Mouse (Mus musculus): ENCODE data around the gene Sdc4. TPM values are rescaled to one million over a fixed set of nuclear protein-coding genes. Genes with fewer than 3 reads are reported as not detected.

The Sdc4 gene
- 37.3 and 37.8 TPM in 2 replicates for polyA plus RNA-seq (2016; fragmentation: Nextera tagmentation; extraction: Ambion mirVana)

DNA sequence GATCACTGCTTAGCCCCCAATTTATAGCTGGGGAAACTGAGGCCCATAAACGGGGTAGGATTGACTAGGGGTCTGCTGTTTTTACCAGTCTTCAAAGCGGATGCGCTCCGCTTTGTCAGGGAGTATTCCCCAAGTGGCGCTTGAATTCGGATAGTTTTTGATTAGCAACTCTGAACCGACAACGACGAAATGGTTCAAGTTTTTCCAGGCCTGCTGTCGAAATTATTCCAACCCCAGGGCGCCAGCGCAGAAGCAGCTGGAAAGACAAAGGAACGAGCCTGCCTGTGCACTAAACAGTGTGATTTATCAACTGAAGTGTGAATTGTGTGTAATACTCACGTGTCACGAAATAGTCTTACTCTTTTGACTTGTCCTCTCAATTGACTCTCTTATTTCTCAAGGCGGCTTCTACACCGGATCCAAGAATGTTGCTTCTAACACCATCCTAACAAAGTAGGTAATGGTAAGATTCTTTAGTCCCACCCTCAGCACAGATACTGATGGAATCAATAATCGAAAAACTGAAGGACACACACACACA lies at the start of gene Sdc4:
Sdc4 (minus strand) TSS at position 428 of the 541 bp plus-strand sequence.
- peak within 1 kb of the TSS; percentile 71 for H3K4me3 ChIP-seq
- peak within 1 kb of the TSS; percentile 86 for H3K27ac ChIP-seq
- peaks cover 16% of the 10 kb centered on the region; the same call in 1 of the 2 replicates for H3K27me3 ChIP-seq (ENCODE audit: insufficient read depth, poor library complexity, severe bottlenecking)
- no peak for DNase-seq (ENCODE audit: low spot score)
- WGBS = 9% methylated on average over 18 of the region's 18 CpGs
- H3K9me3 ChIP-seq = no peaks in the 10 kb centered on the region
- H3K4me1 ChIP-seq = peaks cover 38% of the 10 kb centered on the region
- no peaks in the 10 kb centered on the region for H3K36me3 ChIP-seq

DNA sequence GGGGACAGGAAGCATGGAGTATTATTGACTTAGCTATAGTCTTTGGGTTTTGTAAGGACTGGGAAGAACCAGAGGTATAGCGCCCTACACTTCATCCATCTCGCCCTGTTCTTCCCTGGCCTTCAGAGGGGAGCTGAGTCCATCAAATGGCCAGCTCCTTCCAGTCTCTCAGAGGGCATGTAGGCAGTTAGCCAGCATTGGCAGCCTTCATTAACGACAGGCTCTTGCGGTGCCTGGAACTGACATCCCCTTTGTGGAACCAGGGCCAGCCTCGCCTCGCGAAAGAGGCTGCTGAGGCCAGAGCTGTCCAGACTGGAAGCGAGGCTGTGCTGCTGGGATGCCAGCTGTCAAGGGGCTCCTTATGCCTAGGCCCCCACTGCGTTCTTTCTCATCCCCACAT lies 44.1 kb upstream of the Sdc4 start:
- H3K27me3 ChIP-seq (ENCODE audit: insufficient read depth, poor library complexity, severe bottlenecking) = peaks cover 49% of the 10 kb centered on the region
- H3K9me3 ChIP-seq = no peaks in the 10 kb centered on the region
- H3K4me1 ChIP-seq = peaks cover 25% of the 10 kb centered on the region
- 70% methylated on average over 9 of the region's 9 CpGs for WGBS
- no peak for DNase-seq (ENCODE audit: low spot score)
- H3K4me3 ChIP-seq = no peak overlapping the region
- no peak overlapping the region for H3K27ac ChIP-seq
- peaks cover 10% of the 10 kb centered on the region for H3K36me3 ChIP-seq

DNA sequence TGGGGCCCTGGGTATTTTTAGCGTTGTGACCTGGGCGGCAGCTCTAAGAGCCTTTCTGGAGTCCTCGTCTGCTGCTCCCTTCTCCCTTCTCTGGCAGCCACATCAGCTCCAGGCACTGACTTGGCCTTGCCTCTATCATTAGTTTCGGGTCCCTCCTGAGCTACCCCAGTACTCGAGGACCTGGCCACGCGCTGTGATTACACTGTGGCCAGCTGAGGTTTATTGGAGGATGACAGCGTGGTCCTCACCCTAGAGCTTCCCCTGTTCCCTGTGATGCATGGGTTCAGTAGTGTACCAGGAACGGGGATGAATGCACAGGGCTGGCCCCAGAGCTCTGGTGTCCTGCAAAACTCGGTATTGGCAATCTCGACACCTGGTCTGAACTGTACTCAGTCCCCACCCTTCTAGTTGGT lies 43.4 kb upstream of the Sdc4 start:
- H3K27me3 ChIP-seq (ENCODE audit: insufficient read depth, poor library complexity, severe bottlenecking) = peaks cover 49% of the 10 kb centered on the region
- peak overlapping the region; percentile 96 for H3K4me3 ChIP-seq
- H3K36me3 ChIP-seq = peaks cover 10% of the 10 kb centered on the region
- 8% methylated on average over 11 of the region's 11 CpGs for WGBS
- H3K9me3 ChIP-seq = no peaks in the 10 kb centered on the region
- H3K27ac ChIP-seq = peak overlapping the region; percentile 91
- peaks cover 25% of the 10 kb centered on the region for H3K4me1 ChIP-seq
- no peak for DNase-seq (ENCODE audit: low spot score)

DNA sequence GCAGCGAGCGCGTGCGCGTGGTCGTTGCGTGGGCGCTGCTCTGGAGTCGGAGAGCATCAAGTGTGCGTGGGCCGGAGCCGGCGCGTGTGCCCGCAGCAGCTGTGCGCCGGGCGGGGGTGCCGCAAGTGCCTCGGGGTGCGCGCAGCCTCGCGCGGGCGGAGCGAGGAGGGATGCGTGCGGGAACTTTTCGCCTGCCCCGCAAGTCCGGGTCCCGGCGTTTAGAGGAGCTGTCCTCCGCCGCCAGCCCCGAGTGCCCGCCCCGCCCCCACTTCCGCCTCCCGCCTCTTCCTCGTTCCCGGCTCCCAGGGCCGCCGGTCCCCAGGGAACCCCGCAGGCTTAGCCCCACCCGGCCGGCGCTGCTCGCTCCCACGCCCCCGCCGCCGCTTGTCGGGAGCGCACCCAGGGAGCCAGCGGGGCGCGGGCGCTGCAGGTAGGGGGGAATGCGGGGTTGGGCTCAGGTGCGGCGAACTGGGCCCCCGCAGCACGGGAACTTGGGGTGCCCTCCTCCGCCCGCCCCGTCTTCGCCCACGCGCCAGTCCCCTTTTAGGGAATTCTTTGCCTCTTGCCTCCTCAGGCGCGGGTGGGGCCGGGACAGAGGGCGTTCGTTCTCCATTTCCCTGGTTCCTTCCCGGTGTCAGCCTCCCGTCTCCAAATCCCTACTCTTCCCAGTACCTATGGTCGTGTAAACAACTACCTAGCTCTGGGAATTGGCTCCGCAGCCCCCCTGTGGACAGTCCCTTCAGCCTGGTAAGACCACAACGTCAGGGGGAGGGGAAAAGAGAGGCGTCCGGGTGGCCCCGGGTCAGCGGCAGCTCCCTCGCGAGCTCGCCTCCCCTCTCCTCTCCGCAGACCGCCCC lies 42.8 kb upstream of the Sdc4 start:
- peak; percentile 86 for DNase-seq (ENCODE audit: low spot score)
- WGBS = under 1% methylated on average over 89 of the region's 90 CpGs
- Histone ChIP-seq H3K27me3 (ENCODE audit: insufficient read depth, poor library complexity, severe bottlenecking) (peaks cover 49% of the 10 kb centered on the region), H3K9me3 (no peaks in the 10 kb centered on the region), H3K4me3 (peak overlapping the region; percentile 96), H3K4me1 (peaks cover 25% of the 10 kb centered on the region), H3K36me3 (peaks cover 10% of the 10 kb centered on the region), H3K27ac (peak overlapping the region; percentile 91)

GRCm38 (mm10) chr2:164485681-164486257 lies 42.1 kb upstream of the Sdc4 start, which contains the start of gene Dbndd2:
Gene Dbndd2, plus strand, starts transcription at chr2:164486106.
- peaks cover 49% of the 10 kb centered on the region for H3K27me3 ChIP-seq (ENCODE audit: insufficient read depth, poor library complexity, severe bottlenecking)
- no peak for DNase-seq (ENCODE audit: low spot score)
- H3K9me3 ChIP-seq = no peaks in the 10 kb centered on the region
- WGBS = 3% methylated on average over 26 of the region's 26 CpGs
- H3K27ac ChIP-seq = peak within 1 kb of the TSS; percentile 91
- H3K4me1 ChIP-seq = peaks cover 25% of the 10 kb centered on the region
- peaks cover 10% of the 10 kb centered on the region for H3K36me3 ChIP-seq
- H3K4me3 ChIP-seq = peak within 1 kb of the TSS; percentile 96

DNA sequence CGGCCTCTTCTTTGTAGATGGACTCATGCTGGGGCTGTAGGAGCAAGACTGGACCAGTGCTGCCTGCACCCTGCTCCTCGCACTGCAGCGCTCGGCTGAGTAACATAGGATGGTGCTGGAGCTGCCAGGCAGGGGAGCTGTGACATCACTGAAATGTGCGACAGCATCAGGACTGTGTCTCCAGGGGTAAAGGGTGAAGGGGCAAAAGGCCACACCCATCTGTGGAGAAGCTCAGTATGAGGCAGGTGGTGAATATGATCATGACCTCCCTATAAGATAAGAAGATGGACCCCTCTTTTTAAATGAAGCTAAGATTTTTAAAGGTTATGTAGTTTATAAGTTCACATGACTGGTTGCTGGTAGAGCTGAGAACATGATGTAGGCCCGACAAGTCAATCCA lies 29.9 kb upstream of the Sdc4 start, which contains the start of gene Trp53tg5:
Trp53tg5 (minus strand) TSS at position 101 of the 400 bp plus-strand sequence.
- DNase-seq (ENCODE audit: low spot score) = no peak
- 78% methylated on average over 6 of the region's 6 CpGs for WGBS
- Histone ChIP-seq H3K36me3 (peaks cover 5% of the 10 kb centered on the region; the same call in 1 of the 2 replicates), H3K27ac (no peak within 1 kb of the TSS), H3K9me3 (no peaks in the 10 kb centered on the region), H3K27me3 (ENCODE audit: insufficient read depth, poor library complexity, severe bottlenecking) (no peaks in the 10 kb centered on the region), H3K4me3 (no peak within 1 kb of the TSS), H3K4me1 (no peaks in the 10 kb centered on the region)

DNA sequence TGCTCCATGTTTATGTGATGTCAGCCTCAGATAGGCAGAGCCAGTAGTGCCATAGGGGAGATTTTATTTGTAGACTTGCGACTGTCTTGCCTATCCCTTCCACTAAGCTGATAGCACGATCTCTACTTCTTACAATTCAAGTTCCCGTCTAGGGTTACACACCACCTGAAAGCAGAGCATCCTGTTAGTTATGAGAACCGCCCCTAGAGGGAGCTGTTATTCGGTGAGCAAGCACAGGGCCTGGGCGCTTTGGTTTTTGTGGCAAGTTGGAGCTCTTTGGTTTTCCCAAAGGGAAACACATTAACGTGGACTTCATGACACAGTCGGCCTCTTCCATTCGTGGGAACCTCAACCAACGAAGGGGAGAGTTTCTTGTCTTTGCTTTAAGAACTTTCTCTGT lies 26.6 kb upstream of the Sdc4 start:
- H3K27me3 ChIP-seq (ENCODE audit: insufficient read depth, poor library complexity, severe bottlenecking) = no peaks in the 10 kb centered on the region
- peaks cover 16% of the 10 kb centered on the region for H3K36me3 ChIP-seq
- no peaks in the 10 kb centered on the region for H3K9me3 ChIP-seq
- DNase-seq (ENCODE audit: low spot score) = no peak
- H3K4me3 ChIP-seq = no peak overlapping the region
- 28% methylated on average over 10 of the region's 10 CpGs for WGBS
- H3K27ac ChIP-seq = no peak overlapping the region
- H3K4me1 ChIP-seq = no peaks in the 10 kb centered on the region

- H3K36me3 ChIP-seq = peaks cover 33% of the 10 kb centered on the region
- no peak for DNase-seq (ENCODE audit: low spot score)
- H3K27me3 ChIP-seq (ENCODE audit: insufficient read depth, poor library complexity, severe bottlenecking) = no peaks in the 10 kb centered on the region
- no peak overlapping the region for H3K27ac ChIP-seq
- no peaks in the 10 kb centered on the region for H3K9me3 ChIP-seq
- H3K4me3 ChIP-seq = no peak overlapping the region
- peaks cover 4% of the 10 kb centered on the region for H3K4me1 ChIP-seq
- 65% methylated on average over 5 of the region's 5 CpGs for WGBS
Measured at GRCm38 (mm10) chr2:164466787-164467186, 23.1 kb upstream of the Sdc4 start.

GRCm38 (mm10) chr2:164465161-164465560 lies 21.5 kb upstream of the Sdc4 start:
- DNase-seq (ENCODE audit: low spot score) = no peak
- Histone ChIP-seq H3K36me3 (peaks cover 33% of the 10 kb centered on the region), H3K27me3 (ENCODE audit: insufficient read depth, poor library complexity, severe bottlenecking) (no peaks in the 10 kb centered on the region), H3K4me3 (no peak overlapping the region), H3K9me3 (no peaks in the 10 kb centered on the region), H3K4me1 (peaks cover 6% of the 10 kb centered on the region), H3K27ac (no peak overlapping the region)

DNA sequence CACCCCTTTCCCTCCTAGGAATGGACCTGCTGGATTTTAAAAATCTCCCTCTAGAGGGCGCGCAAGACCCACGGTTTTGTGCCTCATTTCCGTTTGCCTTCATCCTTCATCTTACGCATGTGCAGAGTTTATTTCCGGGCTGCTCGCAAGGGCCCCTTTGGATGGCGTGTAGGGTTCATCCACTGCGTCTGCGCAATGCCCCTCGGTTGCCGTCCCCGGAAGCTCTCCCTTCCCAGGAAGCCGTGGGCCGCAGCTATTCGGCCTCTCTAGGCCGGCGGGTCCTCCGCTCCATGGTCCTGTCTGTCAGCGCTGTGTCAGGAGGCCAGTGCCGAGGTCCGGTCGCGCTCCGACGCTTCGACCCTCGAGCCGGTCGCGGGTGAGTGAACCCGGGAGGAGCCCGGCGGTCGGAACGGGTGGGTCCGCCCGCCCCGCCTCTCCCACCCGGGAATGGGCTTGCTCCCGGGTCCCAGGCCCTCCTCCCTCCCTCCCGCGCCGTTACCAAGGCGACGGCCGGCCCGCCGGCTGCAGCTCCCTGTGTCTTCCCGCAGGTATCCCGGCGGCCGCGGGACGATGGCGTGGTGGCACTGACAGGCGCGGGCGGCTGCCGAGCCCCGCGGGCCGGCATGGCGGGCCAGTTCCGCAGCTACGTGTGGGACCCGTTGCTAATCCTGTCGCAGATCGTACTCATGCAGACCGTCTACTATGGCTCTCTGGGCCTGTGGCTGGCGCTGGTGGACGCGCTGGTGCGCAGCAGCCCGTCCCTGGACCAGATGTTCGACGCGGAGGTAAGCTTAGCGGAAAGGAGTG lies 17.3 kb upstream of the Sdc4 start, which contains the start of gene Gm20458:
Gm20458 (plus strand) TSS at position 223 of the 807 bp plus-strand sequence.
- H3K4me1 ChIP-seq = peaks cover 20% of the 10 kb centered on the region
- peaks cover 27% of the 10 kb centered on the region for H3K36me3 ChIP-seq
- H3K27ac ChIP-seq = peak within 1 kb of the TSS; percentile 91
- no peaks in the 10 kb centered on the region for H3K9me3 ChIP-seq
- no peaks in the 10 kb centered on the region for H3K27me3 ChIP-seq (ENCODE audit: insufficient read depth, poor library complexity, severe bottlenecking)
- DNase-seq (ENCODE audit: low spot score) = peak; percentile 99
- H3K4me3 ChIP-seq = peak within 1 kb of the TSS; percentile 95
- WGBS = under 1% methylated on average over 79 of the region's 79 CpGs

- H3K4me1 ChIP-seq = peaks cover 37% of the 10 kb centered on the region
- no peak for DNase-seq (ENCODE audit: low spot score)
- no peaks in the 10 kb centered on the region for H3K9me3 ChIP-seq
- no peak overlapping the region for H3K27ac ChIP-seq
- peaks cover 5% of the 10 kb centered on the region for H3K36me3 ChIP-seq
- WGBS = 85% methylated on average over 8 of the region's 8 CpGs
- no peaks in the 10 kb centered on the region for H3K27me3 ChIP-seq (ENCODE audit: insufficient read depth, poor library complexity, severe bottlenecking)
- no peak overlapping the region for H3K4me3 ChIP-seq
Measured at GRCm38 (mm10) chr2:164458535-164458934, 14.8 kb upstream of the Sdc4 start.

DNA sequence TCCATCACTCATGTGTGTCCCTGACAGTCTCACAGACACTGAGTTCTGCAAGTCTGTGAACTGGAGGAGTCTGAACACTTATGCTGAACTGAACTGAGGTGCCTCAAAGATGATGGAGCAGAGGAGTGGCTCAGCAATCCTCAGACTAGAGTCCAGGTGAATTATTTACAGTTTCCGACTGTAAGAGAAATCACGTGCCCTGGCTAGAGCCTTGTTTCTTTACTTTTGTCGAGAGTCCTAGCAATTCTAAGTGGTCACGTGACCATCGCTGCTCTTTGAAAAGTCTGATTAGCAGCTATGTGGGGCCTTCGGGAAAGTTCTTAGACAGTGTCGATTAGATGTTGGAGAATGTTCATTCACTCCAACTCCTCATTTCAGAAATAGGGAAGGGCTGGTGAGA lies 14.3 kb upstream of the Sdc4 start:
- WGBS = 62% methylated on average over 7 of the region's 7 CpGs
- DNase-seq (ENCODE audit: low spot score) = no peak
- no peaks in the 10 kb centered on the region for H3K9me3 ChIP-seq
- no peaks in the 10 kb centered on the region for H3K27me3 ChIP-seq (ENCODE audit: insufficient read depth, poor library complexity, severe bottlenecking)
- H3K36me3 ChIP-seq = no peaks in the 10 kb centered on the region
- H3K4me3 ChIP-seq = no peak overlapping the region
- H3K4me1 ChIP-seq = peaks cover 41% of the 10 kb centered on the region
- 0 out of 2 replicates have a peak overlapping the region, but pooled peaks have one; percentile 75 for H3K27ac ChIP-seq
